Mouse (Mus musculus) layer of hippocampus, adult 9-11 months (tissue): ENCODE measurements around the gene Dync1h1.
"Not testable (repeated sequence)": the region's sequence is repeated elsewhere in the genome, so short reads cannot be mapped to it uniquely, and the experiment has no call there.

ENCODE experiments used
- DNase-seq: peaks from one replicate; pipeline ENCODE4 v3.0.0; 2022

The Dync1h1 gene

DNA sequence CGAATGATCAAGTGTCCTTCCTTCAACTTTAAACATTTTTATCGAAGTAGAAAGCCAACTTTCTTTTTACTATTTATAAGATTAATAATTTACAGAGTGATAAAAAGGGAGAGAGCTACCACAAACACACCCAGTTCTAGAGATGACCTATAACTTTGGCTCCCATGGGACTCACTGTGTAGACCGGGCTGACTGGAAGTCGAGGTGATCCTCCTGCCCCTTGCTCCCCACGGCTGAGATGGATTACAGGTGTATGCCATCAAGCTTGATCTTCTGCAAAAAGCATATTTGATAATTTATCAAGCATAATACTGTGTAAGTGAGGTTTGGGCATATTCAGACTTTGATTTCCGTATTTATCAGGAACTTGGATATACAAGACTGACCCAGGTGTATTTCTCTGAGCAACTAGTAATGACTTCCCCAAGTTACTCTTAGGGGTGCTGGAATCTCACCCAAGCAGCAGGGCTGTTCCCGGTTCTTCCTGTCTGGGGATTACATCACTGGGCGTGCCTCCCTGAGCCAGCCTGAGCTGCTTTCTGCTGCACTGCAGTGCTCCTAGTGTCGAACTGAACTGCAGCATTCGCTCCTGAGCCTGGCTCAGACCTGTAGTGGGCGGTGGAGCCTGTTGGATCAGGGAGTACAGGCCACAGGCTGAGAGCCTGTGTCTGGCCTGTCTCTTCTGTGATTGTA is 7.4 kb downstream of the Dync1h1 start:
- DNase-seq, result peak; percentile 60

DNA sequence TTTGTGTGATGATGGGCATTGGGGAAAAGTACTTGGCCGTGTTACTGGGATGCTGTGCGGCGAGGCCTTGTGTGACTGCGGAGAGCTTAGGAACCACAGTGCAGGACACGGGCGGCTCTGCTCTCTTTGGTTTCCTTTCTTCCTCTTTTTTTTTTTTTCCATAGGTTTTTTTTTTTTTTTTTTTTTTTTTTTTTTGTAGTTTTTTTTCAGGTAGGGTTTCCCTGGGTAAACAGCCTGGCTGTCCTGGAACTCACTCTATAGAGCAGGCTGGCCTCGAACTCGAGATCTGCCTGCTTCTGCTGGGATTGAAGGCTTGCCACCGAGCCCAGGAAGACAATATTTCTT is 7.9 kb downstream of the Dync1h1 start:
- DNase-seq, result no peak

DNA sequence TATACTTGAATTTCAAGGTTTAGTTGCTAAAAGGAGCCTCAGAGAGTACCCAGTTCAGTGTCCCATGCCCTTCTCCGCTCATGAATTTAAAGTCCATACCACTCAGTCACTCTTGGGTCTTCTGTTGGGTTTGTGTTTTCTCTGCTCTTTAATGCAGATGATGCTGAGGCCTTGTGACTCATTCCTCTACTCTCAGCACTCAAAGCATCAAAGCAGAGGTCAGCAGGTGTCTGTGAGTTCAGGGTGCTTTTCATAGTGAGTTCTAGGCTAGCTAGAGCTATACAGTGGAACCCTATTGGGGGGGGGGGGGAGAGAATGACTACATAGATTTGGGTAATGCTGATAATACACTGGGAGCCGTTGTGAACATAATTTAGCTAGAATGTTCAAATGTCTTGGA is 9.5 kb downstream of the Dync1h1 start:
- DNase-seq, result no peak

DNA sequence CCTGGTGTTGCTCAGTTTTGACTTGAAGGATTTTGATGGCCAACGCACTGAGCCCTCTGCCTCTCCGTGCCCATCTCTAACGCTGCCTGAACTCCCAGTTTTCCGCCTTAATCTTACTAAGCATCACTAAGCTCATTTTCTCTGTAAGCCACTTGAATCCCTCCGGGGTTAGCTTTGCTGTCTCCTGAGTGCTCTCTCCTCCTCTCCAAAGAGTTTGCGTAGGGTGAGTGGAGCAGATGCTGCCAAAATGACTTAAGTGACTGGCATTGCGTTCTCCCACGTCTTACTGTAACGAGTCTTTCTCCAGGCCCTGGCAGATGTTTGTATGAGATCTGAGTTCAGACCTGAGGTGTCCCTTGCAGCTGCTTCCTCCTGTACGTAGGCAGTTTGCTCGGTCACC is 28.8 kb downstream of the Dync1h1 start:
- DNase-seq, result no peak

DNA sequence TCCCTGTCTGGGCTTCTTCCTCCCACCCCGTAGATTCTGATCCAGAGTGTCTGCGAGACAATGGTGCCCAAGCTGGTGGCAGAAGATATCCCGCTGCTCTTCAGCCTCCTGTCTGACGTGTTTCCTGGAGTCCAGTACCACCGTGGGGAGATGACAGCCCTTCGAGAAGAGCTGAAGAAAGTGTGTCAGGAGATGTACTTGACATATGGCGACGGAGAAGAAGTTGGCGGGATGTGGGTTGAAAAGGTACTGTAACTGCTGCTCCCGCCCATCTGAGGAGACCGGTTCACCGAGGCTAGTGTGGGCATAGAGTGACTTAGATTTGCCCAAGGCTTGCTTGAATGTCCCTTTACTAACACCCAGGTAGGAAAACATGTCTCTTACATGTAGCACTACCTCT is 35.0 kb downstream of the Dync1h1 start:
- no peak for DNase-seq

DNA sequence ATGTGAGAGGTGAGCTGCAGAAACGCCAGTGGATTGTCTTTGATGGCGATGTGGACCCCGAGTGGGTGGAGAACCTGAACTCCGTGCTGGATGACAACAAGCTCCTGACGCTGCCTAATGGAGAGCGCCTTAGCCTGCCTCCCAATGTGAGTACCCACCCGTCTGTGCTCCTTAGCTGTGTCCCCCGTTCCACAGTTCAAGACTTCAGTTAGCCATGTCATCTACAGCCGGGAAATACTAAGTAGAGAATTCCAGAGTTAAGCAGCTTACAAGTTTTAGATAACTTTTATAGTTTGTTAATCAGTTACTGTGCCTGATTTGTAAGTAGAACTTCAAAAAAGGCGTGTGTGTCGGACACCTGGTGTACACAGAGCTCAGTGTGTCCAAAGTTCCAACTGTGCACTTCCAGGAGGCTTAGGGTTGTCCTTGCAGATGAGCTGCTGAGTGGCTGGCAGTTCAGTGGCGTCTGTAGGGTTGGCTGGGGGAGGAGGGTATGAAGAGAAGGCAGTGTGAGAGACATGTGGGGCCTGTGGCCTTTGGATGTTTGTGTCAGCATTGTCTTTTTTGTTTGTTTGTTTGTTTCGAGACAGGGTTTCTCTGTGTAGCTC is 36.4 kb downstream of the Dync1h1 start:
- DNase-seq, result no peak

DNA sequence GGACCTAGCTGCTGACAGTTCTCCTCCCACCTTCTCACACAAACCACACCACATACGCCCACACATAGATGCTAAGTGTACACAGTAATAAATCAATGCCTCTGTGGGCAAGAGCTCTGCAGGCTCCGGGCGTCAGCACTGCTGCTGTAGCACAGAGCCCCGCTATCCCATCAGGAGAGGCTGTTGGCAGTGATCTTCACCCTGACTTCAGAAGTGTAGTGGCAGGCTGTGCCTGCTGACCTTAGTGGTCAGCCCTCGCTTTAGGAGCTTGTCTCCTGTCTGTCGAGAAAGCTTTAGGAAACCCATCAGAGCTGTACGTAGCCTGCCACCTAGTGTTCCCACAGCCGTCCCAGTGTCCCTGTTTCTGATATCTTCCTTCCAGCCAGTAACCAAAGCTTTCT is 49.0 kb downstream of the Dync1h1 start:
- no peak for DNase-seq

DNA sequence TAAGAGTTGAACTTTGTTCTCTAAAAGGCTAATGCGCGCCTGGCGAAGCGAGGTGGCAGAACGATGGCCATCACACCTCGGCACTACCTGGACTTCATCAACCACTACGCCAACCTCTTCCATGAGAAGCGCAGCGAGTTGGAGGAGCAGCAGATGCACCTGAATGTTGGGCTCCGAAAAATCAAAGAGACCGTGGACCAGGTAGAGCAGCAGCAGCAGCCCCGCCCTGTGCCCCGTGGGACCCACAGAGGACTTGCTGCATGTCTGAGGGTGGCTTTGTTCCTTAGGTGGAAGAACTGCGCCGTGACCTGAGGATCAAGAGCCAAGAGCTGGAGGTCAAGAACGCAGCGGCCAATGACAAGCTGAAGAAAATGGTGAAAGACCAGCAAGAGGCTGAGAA is 50.2 kb downstream of the Dync1h1 start:
- DNase-seq, result no peak

DNA sequence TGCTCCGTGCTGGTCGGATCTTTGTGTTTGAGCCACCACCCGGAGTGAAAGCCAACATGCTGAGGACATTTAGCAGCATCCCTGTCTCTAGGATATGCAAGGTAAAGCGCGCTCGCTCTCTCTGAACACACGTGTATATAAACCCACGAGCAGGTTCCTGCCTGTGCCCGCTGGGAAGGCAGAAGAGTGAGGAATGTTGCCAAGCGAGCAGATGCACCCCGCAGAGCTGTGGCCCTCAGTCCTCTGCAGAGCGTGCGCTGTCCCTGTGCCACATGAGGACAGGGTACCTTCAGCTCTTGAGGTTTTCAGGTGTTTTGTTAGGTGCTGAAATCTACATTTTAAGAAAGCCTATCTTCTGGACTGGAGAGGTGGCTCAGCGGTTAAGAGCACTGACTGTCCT is 60.5 kb downstream of the Dync1h1 start:
- DNase-seq, result no peak

DNA sequence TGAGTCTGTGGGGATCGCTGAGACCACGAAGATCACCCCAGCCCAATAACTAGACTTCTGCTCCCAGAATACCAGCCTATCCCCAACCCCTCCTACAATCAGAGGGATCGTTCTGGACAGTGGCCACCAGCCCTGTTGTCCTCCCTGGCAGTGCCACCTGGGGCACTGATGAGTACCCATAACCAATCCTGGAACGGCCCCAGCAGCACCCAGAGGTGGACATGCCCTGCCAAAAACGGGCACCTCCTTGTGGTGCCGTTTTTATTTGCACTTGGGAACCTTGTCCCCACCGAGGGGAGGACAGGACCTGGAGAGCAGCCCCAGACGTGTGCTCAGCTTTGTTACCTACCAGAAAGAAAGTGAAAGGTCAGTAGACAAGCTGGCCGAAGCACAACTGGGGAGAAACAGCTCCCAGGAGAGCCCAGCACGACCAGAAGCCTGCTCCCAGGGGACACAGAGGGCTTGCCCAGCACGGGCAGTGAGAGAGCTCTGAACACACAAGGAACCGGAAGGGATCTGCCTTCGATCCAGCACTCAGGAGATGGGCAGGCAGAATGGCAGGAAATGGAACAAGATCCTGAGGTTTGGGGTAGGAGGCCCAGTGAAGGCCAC is 66.3 kb downstream of the Dync1h1 start:
- DNase-seq, result no peak

DNA sequence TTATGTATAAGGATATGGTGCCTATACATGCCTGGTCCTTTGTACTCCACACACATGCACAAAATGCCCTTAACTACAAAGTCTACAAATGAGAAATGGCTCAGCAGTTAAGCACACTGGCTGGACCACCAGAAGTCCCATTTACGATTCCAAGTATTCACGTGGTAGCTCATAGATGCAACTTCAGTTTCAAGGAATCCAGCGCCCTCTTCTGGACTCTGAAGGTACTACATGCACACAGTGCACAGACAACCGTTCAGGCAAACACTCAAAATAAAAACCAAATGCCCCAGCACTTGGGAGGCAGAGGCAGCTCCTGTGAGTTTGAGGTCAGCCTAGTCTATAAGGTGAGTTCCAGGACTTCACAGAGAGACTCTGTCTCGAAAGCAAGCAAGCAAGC is 73.0 kb downstream of the Dync1h1 start:
- no peak for DNase-seq

DNA sequence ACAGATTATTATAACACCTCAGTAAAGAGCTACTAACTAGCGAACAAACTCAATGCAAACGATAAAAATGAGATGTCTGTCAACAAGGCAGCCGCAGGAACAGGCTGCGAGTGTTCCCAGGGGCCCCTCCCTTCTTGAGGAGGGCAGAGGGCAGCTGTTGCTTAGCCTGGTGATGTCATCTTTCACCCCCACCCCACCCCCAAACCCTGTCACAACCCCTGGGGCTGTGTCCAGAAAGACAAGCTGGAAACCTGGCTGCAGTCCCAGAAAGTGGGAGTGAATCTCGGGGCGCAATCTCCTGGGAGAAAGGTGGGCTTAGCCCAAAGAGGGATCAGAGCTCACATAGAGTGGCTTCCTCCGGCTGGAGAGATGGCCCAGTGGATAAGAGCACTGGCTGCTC is 79.9 kb downstream of the Dync1h1 start:
- no peak for DNase-seq

DNA sequence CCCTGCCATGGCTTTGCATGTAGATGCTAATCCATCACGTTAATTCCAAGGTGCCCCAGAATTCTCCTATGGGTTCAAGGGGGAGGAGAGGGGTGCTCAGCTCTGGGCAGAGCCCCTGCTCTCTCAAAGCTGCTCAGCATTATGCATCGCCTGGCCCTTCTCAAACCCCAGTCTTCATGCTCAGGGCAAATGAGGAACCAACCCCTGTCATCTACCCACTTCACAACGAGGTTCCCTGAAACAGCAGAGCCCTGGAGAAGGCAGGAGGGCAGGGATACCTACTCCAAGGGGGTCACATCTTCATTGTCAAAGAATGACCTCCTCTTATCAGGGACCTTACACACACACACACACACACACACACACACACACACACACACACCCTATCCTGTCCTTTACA is 80.6 kb downstream of the Dync1h1 start:
- no peak for DNase-seq

DNA sequence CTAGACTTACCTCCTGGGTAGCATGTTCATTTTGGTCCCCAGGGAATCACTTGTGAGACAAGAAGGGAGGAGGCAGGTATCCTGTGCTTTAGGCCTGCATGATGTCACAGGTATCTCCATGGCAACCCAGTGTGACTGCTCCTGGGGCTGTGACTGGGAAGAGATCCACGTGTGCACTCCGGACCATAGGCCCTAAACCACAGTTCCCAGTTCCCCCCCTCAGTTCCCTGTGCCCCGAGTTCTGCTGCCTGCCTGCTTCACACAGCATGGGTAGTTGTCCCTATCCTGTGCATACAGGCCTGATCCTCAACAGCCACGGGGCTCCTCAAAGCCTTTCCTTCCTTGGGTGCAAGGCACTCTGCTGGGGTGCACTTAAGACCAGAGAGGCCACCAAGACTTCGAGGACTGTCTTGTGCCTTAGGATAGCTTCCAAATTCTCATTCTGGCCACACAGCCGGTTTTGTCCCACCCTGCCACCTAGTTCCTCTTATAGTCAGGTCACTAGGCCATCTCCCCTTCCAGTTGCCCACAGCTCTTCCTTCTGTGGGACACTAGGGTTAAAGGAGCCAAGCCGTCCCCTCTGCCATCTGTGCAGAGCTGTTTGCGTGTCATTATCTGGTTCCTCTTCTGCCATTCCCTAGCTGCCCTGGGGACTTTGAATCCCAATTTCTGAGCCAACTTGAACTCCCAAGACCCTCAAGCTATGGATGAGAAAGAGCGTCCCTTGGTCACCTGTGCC is 81.5 kb downstream of the Dync1h1 start, which contains the start of gene 1700001K19Rik:
Gene 1700001K19Rik (minus strand): TSS at position 59 of the 739 bp plus-strand sequence.
- no peak for DNase-seq

DNA sequence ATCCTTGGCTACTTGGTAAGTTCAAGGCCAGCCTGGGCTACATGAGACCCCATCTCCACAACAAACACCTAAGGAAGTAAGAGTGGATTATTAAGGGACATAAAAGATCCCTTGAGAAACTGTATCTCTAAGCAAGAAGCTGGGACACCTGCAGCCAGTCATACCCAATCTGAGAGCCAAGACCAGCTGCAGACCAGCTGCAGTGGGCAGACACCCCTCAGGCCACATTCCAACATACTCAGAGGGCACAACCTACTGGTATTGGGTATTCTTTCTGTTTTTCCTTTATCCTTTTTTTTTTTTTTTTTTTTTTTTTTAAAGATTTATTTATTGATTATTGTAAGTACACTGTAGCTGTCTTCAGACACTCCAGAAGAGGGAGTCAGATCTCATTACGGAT is 82.3 kb downstream of the Dync1h1 start:
- no peak for DNase-seq

DNA sequence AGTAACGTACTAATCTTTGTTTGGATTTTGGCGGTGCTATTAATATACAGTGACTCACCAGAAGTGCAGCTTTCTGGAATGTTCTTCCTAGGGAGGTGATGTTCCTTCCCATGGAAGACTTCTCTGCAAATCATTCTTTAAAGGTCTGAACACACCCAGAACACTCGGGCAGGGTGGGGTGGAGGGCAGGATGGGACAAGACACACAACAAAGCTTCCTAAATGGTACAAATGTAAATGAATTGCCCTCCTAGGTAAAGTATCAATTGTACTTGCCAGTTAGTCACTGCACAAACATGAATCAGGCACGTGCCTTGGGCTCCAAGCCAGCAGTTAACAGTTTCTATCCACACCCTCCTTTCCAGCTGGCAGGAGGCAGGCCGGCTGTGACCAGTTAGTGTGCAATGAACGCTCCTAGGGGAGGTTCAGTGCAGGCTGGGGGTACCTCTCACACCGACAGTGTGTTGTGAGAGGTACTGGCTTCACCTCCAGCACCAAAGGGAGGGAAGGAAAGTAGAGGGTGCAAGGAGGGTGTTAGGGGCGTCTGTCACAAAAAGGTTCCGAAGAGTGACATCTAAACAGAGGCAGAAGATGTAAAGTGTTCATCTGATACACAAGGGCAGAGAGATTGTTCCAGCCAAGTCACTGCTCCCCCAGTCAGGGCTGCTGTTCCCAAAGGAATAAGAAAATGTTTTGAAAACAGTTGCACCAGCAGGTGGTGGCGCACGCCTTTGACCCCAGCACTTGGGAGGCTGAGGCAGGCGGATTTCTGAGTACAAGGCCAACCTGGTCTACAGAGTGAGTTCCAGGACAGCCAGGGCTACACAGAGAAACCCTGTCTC is 86.9 kb downstream of the Dync1h1 start:
- DNase-seq, result peak; percentile 35

DNA sequence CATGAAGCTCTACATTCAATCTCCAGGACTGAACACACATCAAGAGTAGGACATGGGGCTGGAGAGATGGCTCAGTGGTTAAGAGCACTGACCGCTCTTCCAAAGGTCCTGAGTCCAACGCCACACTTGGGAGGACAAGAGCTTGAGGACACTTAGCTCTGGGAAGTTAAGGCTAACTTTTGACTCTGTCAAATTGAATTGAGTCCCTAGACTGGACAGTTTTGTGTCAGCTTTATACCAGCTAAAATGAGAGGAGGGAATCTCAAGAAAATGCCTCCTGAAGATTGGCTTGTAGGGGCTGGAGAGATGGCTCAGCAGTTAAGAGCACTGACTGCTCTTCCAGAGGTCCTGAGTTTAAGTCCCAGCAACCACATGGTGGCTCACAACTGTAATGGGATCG is 87.7 kb downstream of the Dync1h1 start:
- DNase-seq, result not testable (repeated sequence)

DNA sequence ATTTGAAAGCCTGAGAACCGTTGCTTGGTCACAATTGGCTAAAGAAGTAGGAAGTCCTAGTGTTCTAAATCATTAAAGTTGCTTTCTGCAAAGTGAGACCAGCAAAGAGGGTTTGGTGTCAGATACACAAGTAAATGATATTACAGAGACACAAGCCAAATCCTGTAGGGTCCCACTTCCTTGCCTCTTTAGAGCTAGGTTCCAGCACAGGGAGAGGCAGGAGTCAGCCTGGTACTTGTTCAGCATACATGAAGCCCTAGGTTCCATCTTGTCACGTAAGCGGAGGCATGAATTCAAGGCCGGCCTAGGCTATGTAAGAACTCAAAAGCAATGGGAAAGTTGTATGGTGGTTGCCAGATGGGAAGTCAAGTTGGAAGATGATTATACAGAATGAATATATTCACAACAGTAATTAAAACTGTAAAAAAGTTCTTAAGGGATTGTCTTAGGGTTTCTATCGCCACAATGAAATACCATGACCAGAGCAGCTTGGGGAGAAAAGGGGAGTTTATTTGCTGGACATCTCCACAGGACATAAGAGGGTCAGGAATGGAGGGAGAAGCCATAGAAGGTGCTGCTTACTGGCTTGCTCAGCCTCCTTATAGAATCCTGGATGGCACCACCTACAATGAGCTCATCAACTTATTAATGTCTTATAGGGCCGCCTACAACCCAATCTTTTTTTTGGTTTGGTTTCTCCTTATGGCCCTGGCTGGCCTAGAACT is 88.8 kb downstream of the Dync1h1 start:
- no peak for DNase-seq

DNA sequence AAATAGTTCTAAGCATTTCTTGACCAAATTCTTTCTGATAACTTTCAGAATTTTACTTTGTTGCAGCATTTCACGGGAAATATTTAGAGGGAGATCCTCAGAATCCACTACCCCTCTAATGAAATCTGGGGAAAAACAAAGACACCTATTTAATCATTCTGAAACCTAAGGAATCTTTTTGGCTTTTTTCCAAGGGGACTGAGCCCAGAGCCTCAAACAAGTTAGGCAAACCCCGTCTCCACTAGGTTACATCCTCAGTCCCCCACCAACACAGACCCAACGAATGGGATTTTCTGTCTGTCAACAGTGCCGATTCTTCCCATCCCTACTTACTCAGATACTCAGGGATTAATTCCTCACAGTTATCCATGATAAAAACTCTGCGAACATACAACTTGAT is 92.1 kb downstream of the Dync1h1 start:
- not testable (repeated sequence) for DNase-seq

DNA sequence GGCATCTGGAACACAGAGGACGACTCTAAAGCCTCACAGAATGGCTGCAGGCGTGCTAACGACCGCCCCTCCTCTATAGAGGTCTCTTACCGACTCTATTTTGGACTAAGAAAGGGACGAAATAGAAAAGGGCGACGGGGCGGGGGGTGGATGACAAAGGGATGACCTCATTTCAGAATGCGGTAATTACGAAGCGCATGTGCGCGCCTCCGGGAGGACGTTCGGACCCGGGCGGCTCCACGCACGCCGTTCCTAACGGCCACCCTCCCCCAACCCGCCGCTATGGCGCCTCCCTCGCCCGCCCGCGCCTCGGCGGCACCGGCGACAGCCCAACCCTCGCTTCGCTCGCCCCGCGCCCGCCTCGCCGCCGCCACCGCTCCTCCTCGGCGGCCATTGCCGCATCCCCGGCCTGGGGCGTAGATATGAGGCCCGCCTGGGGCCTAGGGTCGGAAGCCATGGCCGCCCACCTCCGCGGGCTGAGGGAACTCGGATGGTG is 94.5 kb downstream of the Dync1h1 start:
- DNase-seq, result peak; percentile 60

DNA sequence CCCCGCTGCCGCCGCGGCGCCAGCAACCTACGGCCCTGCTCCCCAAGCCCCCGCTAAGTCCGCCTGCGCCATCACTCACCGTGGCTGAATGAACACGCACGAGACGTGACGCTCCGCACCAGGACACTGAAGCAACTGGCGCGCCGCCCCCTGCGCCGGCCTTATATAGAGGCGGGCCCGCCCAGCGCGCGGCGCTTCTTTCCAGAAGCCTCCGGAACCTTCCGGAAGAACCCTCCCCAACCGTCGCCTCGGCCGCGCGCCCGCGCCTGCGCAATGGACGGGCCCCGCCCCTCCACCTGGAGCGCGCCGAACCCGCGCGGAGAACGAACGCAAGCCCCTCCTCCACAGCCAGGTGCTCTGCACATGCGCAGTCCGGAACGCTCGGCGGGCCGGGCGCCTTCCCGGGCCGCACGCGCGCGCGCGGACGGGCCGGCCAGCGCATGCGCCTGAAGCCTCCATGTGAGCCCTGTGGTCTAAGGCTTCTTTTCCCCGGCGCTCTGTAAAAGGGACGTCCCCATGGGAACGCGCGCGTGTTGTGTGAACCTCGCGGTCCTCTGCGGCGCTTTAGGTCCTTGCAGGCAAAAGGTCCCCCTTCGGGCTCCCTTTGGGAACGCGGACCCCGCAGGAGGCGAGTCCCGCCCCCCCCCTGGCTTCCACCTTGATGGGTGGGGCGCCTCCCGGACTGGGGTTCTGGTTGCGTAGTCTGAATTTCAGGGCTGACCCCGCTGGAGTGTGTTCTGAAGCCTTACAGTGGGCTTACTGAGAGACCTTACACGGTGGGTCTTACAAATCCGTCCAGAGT is 95.1 kb downstream of the Dync1h1 start:
- peak; percentile 96 for DNase-seq
